Mouse (Mus musculus) hindbrain, postnatal 0 days (tissue): ENCODE measurements at regions not wholly inside any gene's neighbourhood (a gene's known extent, or its start where the extent isn't known, plus 50 kb on each side); places are given as distances from the start of the nearest gene placed in this dataset.

Source experiments
- ATAC-seq: fragments of 200-750 bp; cut with Nextera tagmentation; 2 replicates; pipeline ENCODE4 v1.8.0; 2017; ENCODE audit warnings: mild to moderate bottlenecking, moderate TSS enrichment, moderate library complexity
- DNase-seq: peaks from one replicate; pipeline ENCODE4 v3.0.0-alpha.2; 2015; ENCODE audit warnings: low spot score
- H3K27ac ChIP-seq: fragments of 300-500 bp; sonication (generic); 2 replicates; pipeline ENCODE4 v1.5.1; 2014; ENCODE audit warnings: mild to moderate bottlenecking
- H3K27me3 ChIP-seq: fragments of 300-500 bp; sonication (generic); 2 replicates; pipeline ENCODE4 v1.6.1; 2014; ENCODE audit warnings: low read length, mixed read lengths; ENCODE audit not compliant: insufficient read depth
- H3K36me3 ChIP-seq: fragments of 300-500 bp; sonication (generic); 2 replicates; pipeline ENCODE4 v1.6.1; 2014; ENCODE audit warnings: low read length, mixed read lengths; ENCODE audit not compliant: insufficient read depth
- H3K4me1 ChIP-seq: fragments of 300-500 bp; sonication (generic); 2 replicates; pipeline ENCODE4 v1.6.1; 2014; ENCODE audit warnings: antibody characterized with exemption, low read length, mixed read lengths; ENCODE audit not compliant: insufficient read depth
- H3K4me2 ChIP-seq: fragments of 300-500 bp; sonication (generic); 2 replicates; pipeline ENCODE4 v1.6.1; 2014; ENCODE audit warnings: low read depth, mild to moderate bottlenecking, low read length, moderate library complexity, mixed read lengths
- H3K4me3 ChIP-seq: fragments of 300-500 bp; sonication (generic); 2 replicates; pipeline ENCODE4 v1.5.1; 2014; ENCODE audit warnings: low read length
- H3K9ac ChIP-seq: fragments of 300-500 bp; sonication (generic); replicated peaks from 2 replicates; pipeline ENCODE4 v1.6.1; 2014; ENCODE audit warnings: mild to moderate bottlenecking, low read length, moderate library complexity, mixed read lengths
- H3K9me3 ChIP-seq: fragments of 300-500 bp; sonication (generic); 2 replicates; pipeline ENCODE4 v1.6.1; 2016; ENCODE audit warnings: low read length, mixed read lengths
- CTCF ChIP-seq: IDR thresholded peaks from 2 replicates; pipeline ENCODE4 v1.5.1; 2016; ENCODE audit warnings: antibody characterized with exemption, control low read depth, low read depth
- WGBS: fragments of 180-500 bp; shearing (Covaris S2); extraction: QIAGEN DNeasy Blood & Tissue Kit; methylation state at CpG from one replicate; pipeline ENCODE4 v1.1.7; 2014; 5-methylcytosine and 5-hydroxymethylcytosine counted together

GRCm38 (mm10) chr10:42094274-42095000 is 76.2 kb upstream of the Armc2 start:
- WGBS = 71% methylated on average over 24 of the region's 24 CpGs
- DNase-seq (no peak), ATAC-seq (no peak)
- H3K9ac ChIP-seq = no peak overlapping the region
- H3K4me2 ChIP-seq = no peak overlapping the region
- no peak for TF ChIP-seq CTCF
- no peak overlapping the region for H3K4me3 ChIP-seq
- no peak overlapping the region for H3K27ac ChIP-seq
- H3K36me3 ChIP-seq = no peaks in the 10 kb centered on the region
- no peaks in the 10 kb centered on the region for H3K27me3 ChIP-seq
- H3K4me1 ChIP-seq = no peaks in the 10 kb centered on the region
- H3K9me3 ChIP-seq = no peaks in the 10 kb centered on the region

- H3K27ac ChIP-seq = no peak overlapping the region
- H3K4me3 ChIP-seq = no peak overlapping the region
- TF ChIP-seq CTCF = no peak
- H3K4me2 ChIP-seq = no peak overlapping the region
- H3K27me3 ChIP-seq = no peaks in the 10 kb centered on the region
- no peak for DNase-seq
- ATAC-seq = no peak
- no peaks in the 10 kb centered on the region for H3K4me1 ChIP-seq
- no peaks in the 10 kb centered on the region for H3K36me3 ChIP-seq
- 88% methylated on average over 8 of the region's 8 CpGs for WGBS
- no peaks in the 10 kb centered on the region for H3K9me3 ChIP-seq
- H3K9ac ChIP-seq = no peak overlapping the region
Observed at GRCm38 (mm10) chr10:42093176-42093759, 75.0 kb upstream of the Armc2 start.

- Histone ChIP-seq H3K27me3 (no peaks in the 10 kb centered on the region), H3K4me1 (no peaks in the 10 kb centered on the region), H3K4me3 (no peak overlapping the region), H3K9me3 (no peaks in the 10 kb centered on the region), H3K9ac (no peak overlapping the region), H3K27ac (no peak overlapping the region; the same call in 1 of the 2 replicates), H3K36me3 (no peaks in the 10 kb centered on the region), H3K4me2 (no peak overlapping the region)
- peak; percentile 72 for DNase-seq
- ATAC-seq = peak; percentile 55
- WGBS = 31% methylated on average over 6 of the region's 6 CpGs
- TF ChIP-seq CTCF = no peak
Observed at GRCm38 (mm10) chr10:42092500-42092899, 74.3 kb upstream of the Armc2 start.

- DNase-seq (no peak), ATAC-seq (no peak; the same call in 1 of the 2 replicates)
- 67% methylated on average over 11 of the region's 11 CpGs for WGBS
- Histone ChIP-seq H3K4me2 (no peak overlapping the region), H3K27me3 (no peaks in the 10 kb centered on the region), H3K36me3 (no peaks in the 10 kb centered on the region), H3K27ac (no peak overlapping the region), H3K4me3 (no peak overlapping the region), H3K4me1 (no peaks in the 10 kb centered on the region), H3K9ac (no peak overlapping the region), H3K9me3 (no peaks in the 10 kb centered on the region)
- TF ChIP-seq CTCF = no peak
Observed at GRCm38 (mm10) chr10:42091546-42092168, 73.4 kb upstream of the Armc2 start.

GRCm38 (mm10) chr10:42090806-42091205 is 72.6 kb upstream of the Armc2 start:
- no peak overlapping the region for H3K4me3 ChIP-seq
- ATAC-seq (no peak), DNase-seq (no peak)
- H3K36me3 ChIP-seq = no peaks in the 10 kb centered on the region
- H3K27me3 ChIP-seq = no peaks in the 10 kb centered on the region
- no peaks in the 10 kb centered on the region for H3K4me1 ChIP-seq
- no peak overlapping the region for H3K4me2 ChIP-seq
- H3K27ac ChIP-seq = no peak overlapping the region
- 92% methylated on average over 7 of the region's 7 CpGs for WGBS
- TF ChIP-seq CTCF = no peak
- H3K9ac ChIP-seq = no peak overlapping the region
- H3K9me3 ChIP-seq = no peaks in the 10 kb centered on the region

GRCm38 (mm10) chr10:42090147-42090546 is 71.9 kb upstream of the Armc2 start:
- H3K36me3 ChIP-seq = no peaks in the 10 kb centered on the region
- no peaks in the 10 kb centered on the region for H3K27me3 ChIP-seq
- no peak overlapping the region for H3K4me2 ChIP-seq
- no peak overlapping the region for H3K9ac ChIP-seq
- WGBS = 33% methylated on average over 3 of the region's 3 CpGs
- ATAC-seq = peak; percentile 15; the same call in 1 of the 2 replicates
- H3K4me1 ChIP-seq = no peaks in the 10 kb centered on the region
- no peak for DNase-seq
- 0 out of 2 replicates have a peak, but pooled peaks cover 4% of the 10 kb centered on the region for H3K9me3 ChIP-seq
- TF ChIP-seq CTCF = no peak
- H3K4me3 ChIP-seq = no peak overlapping the region
- H3K27ac ChIP-seq = 0 out of 2 replicates have a peak overlapping the region, but pooled peaks have one; percentile 13
